Mouse (Mus musculus) limb, embryonic 14.5 days (tissue): Measurements from ENCODE around the gene Vsig10l. TPM values are rescaled to one million over a fixed set of nuclear protein-coding genes. Genes with fewer than 3 reads are reported as not detected.

Experiments used
- ATAC-seq: fragments of 200-750 bp; cut with Nextera tagmentation; 2 replicates; pipeline ENCODE4 v1.8.0; 2017; ENCODE audit warnings: low read depth, moderate number of reproducible peaks, moderate TSS enrichment; ENCODE audit not compliant: low FRiP score
- DNase-seq: peaks from one replicate; pipeline ENCODE4 v3.0.0-alpha.2; 2015; ENCODE audit warnings: low spot score
- H3K27ac ChIP-seq: fragments of 300-500 bp; sonication (generic); replicated peaks from 2 replicates; pipeline ENCODE4 v1.5.1; 2014; ENCODE audit warnings: low read depth, mild to moderate bottlenecking, low read length, moderate library complexity, mixed read lengths
- H3K27me3 ChIP-seq: fragments of 300-500 bp; sonication (generic); 2 replicates; pipeline ENCODE4 v1.6.1; 2014; ENCODE audit warnings: low read length, mixed read lengths; ENCODE audit not compliant: control insufficient read depth, insufficient read depth
- H3K36me3 ChIP-seq: fragments of 300-500 bp; sonication (generic); 2 replicates; pipeline ENCODE4 v1.6.1; 2014; ENCODE audit warnings: mild to moderate bottlenecking, low read length, moderate library complexity, mixed read lengths; ENCODE audit not compliant: control insufficient read depth, insufficient read depth
- H3K4me1 ChIP-seq: fragments of 300-500 bp; sonication (generic); 2 replicates; pipeline ENCODE4 v1.6.1; 2014; ENCODE audit warnings: antibody characterized with exemption, low read length, mixed read lengths; ENCODE audit not compliant: control insufficient read depth, insufficient read depth
- H3K4me2 ChIP-seq: fragments of 300-500 bp; sonication (generic); replicated peaks from 2 replicates; pipeline ENCODE4 v1.6.1; 2014; ENCODE audit warnings: low read depth, mild to moderate bottlenecking, low read length, moderate library complexity; ENCODE audit not compliant: severe bottlenecking
- H3K4me3 ChIP-seq: fragments of 300-500 bp; sonication (generic); replicated peaks from 2 replicates; pipeline ENCODE4 v1.5.1; 2014; ENCODE audit warnings: low read length
- H3K9ac ChIP-seq: fragments of 300-500 bp; sonication (generic); 2 replicates; pipeline ENCODE4 v1.6.1; 2014; ENCODE audit warnings: mild to moderate bottlenecking, low read depth, low read length, moderate library complexity; ENCODE audit not compliant: severe bottlenecking
- H3K9me3 ChIP-seq: fragments of 300-500 bp; sonication (generic); 2 replicates; pipeline ENCODE4 v1.6.1; 2016; ENCODE audit warnings: low read length; ENCODE audit not compliant: control insufficient read depth
- POLR2A ChIP-seq: fragments of 200-500 bp; IDR thresholded peaks from 2 replicates; pipeline ENCODE4 v1.8.0; 2012; ENCODE audit warnings: inconsistent platforms, mild to moderate bottlenecking, moderate library complexity, borderline replicate concordance; ENCODE audit not compliant: insufficient read depth, insufficient read length; ENCODE audit errors: extremely low read depth
- WGBS: fragments of 180-500 bp; shearing (Covaris S2); extraction: QIAGEN DNeasy Blood & Tissue Kit; methylation state at CpG from one replicate; pipeline ENCODE4 v1.1.7; 2014; 5-methylcytosine and 5-hydroxymethylcytosine counted together
- polyA plus RNA-seq, 2 experiments: library from polyadenylated mRNA; depleted of rRNA in 1 of 2; stranded (reverse) in 1 of 2; unstranded in 1 of 2; fragments of >200 nt; fragmentation: Nextera tagmentation in 1 of 2; extraction: Ambion mirVana in 1 of 2; gene quantifications; 2 replicates each; pipeline versions ENCODE4 v1.2.1 to v1.2.3; 2012 to 2014

Gene Vsig10l
- polyA plus RNA-seq, 2 experiments = 5.0 to 6.6 TPM

DNA sequence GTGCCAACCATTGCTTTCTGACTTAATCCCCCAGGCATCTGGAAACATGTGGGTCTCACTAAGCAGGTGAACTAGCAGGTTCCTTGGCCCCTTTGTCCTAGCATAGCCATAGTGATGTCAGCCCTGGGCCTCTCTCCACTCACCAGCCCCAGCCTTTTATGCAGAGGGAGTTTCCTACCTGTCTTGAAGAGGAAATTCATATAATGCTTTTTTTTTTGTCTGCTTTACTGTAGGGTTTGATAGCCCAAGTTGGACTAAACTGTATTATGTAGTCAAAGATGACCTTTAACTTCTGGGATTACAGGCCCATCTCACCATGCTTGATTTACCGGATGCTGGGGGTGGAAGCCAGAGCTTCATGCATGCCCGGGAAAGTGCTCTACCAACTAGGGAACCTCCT is 13.1 kb upstream of the Vsig10l start:
- Histone ChIP-seq H3K27me3 (no peaks in the 10 kb centered on the region), H3K4me2 (no peak overlapping the region), H3K4me1 (peaks cover 6% of the 10 kb centered on the region; the same call in 1 of the 2 replicates), H3K4me3 (no peak overlapping the region), H3K27ac (no peak overlapping the region), H3K9me3 (no peaks in the 10 kb centered on the region), H3K9ac (no peak overlapping the region), H3K36me3 (peaks cover 24% of the 10 kb centered on the region)
- ATAC-seq (no peak), DNase-seq (no peak)
- TF ChIP-seq POLR2A = no peak
- WGBS = 94% methylated on average over 2 of the region's 2 CpGs

DNA sequence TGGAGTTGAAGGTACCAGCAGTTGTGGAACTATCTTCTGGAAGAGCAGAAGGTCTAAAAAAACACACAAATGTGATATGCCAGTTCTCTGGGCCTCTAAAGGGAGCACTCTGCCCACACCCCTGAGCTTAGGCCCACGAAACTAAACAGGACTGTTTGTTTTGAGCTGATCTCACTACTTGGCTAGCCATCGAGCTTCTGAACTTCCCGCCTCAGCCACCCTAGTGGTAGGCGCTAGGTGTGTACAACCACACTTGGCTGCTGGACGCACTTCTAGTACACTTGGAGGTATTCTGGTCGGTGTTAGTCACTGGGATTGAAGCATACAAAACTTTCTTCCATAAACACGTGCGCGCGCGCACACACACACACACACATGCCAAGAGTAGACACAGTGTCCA is 11.2 kb upstream of the Vsig10l start:
- no peak overlapping the region for H3K27ac ChIP-seq
- H3K36me3 ChIP-seq = peaks cover 33% of the 10 kb centered on the region
- WGBS = 96% methylated on average over 11 of the region's 11 CpGs
- 0 out of 2 replicates have a peak, but pooled peaks cover 3% of the 10 kb centered on the region for H3K4me1 ChIP-seq
- no peak overlapping the region for H3K4me3 ChIP-seq
- H3K9me3 ChIP-seq = no peaks in the 10 kb centered on the region
- DNase-seq = no peak
- no peak overlapping the region for H3K9ac ChIP-seq
- ATAC-seq = no peak
- no peak for TF ChIP-seq POLR2A
- H3K27me3 ChIP-seq = no peaks in the 10 kb centered on the region
- H3K4me2 ChIP-seq = no peak overlapping the region

DNA sequence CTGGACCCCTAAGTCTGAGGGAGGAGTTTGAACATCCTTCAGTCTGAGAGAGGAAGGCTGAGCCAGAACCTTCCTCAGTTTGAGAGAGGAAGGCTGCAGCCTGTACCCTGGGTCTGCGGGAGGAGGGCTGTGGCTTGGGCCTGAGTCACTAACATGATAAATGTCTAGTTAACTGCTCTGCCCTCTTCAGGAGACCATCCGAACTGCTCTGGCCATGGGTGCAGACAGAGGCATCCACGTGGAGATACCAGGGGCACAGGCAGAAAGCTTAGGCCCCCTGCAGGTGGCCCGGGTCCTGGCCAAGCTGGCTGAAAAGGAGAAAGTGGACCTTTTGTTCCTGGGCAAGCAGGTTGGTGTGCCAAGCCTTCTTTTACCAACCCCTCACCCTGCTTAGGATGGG is 10.3 kb upstream of the Vsig10l start:
- Histone ChIP-seq H3K27me3 (no peaks in the 10 kb centered on the region), H3K9me3 (no peaks in the 10 kb centered on the region), H3K4me2 (no peak overlapping the region), H3K4me1 (0 out of 2 replicates have a peak, but pooled peaks cover 2% of the 10 kb centered on the region), H3K4me3 (no peak overlapping the region), H3K9ac (no peak overlapping the region), H3K36me3 (peaks cover 41% of the 10 kb centered on the region), H3K27ac (no peak overlapping the region)
- 50% methylated on average over 4 of the region's 4 CpGs for WGBS
- DNase-seq (no peak), ATAC-seq (no peak)
- TF ChIP-seq POLR2A = no peak

DNA sequence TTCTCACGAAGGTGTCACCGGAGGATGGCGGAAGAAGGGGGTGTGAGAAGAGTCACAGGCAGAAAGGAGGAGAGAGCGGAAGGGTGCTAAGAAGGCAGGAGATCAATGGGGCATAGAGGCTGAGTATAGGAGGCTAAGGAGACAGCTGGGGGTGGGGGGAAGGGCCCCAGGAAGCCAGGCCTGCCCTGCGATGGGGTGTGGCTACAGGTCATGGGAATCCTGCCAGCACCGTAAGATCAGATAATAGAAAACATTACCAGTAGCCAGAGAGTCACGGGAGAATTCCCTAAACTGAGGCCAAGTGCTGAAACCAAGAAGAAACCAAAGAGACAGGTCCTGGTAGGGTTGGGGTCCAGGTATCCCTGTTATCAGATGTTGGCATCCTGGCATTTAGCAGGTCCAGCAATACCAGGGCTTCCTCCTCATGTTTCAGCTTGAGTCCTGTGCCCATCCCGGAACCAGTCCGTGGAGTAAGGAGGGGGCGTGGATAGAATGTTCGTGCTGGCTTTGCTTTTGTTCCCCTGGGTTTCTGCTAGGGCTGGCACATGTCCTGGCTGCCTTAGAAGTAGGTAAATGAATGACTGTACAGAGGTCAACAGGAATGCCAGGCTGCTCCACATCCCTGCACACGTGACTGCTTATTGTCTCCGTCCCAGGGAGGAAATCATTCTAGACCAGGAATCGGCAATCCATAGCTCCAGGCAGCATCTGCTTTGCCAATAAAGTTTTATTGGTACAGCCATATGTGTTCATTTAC is 9.2 kb upstream of the Vsig10l start:
- Histone ChIP-seq H3K9ac (no peak overlapping the region), H3K4me3 (no peak overlapping the region), H3K9me3 (no peaks in the 10 kb centered on the region), H3K27ac (no peak overlapping the region), H3K36me3 (peaks cover 45% of the 10 kb centered on the region), H3K4me2 (no peak overlapping the region), H3K27me3 (no peaks in the 10 kb centered on the region), H3K4me1 (no peaks in the 10 kb centered on the region)
- WGBS = 66% methylated on average over 14 of the region's 14 CpGs
- ATAC-seq = no peak
- DNase-seq = no peak
- TF ChIP-seq POLR2A = no peak

DNA sequence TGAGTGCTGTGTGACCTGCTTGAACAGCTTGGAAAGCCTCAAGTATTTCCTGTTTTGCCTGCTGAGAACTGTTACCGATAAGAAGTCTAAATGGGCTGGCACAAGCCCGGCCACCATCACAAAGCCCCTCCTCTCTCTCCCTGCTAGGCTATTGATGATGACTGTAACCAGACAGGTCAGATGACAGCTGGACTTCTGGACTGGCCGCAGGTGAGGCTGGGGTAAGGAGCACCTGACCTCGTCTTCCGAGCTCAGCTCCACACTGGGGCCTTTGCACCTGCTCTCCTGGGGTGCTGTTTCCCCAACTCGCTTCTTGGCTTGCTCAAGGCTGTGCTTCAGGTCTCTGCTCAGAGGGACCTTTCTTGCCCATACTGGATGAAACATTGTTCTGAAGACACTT is 8.6 kb upstream of the Vsig10l start:
- no peak for TF ChIP-seq POLR2A
- WGBS = 61% methylated on average over 6 of the region's 6 CpGs
- peaks cover 45% of the 10 kb centered on the region for H3K36me3 ChIP-seq
- ATAC-seq (no peak), DNase-seq (no peak)
- no peak overlapping the region for H3K9ac ChIP-seq
- H3K4me1 ChIP-seq = no peaks in the 10 kb centered on the region
- no peak overlapping the region for H3K27ac ChIP-seq
- no peak overlapping the region for H3K4me2 ChIP-seq
- no peaks in the 10 kb centered on the region for H3K9me3 ChIP-seq
- no peak overlapping the region for H3K4me3 ChIP-seq
- no peaks in the 10 kb centered on the region for H3K27me3 ChIP-seq
